Mouse (Mus musculus): Measurements from ENCODE around the gene Helq.

Helq gene

GRCm38 (mm10) chr5:100798165-100798860 lies at the start of gene Helq, which contains the start of gene Mrps18c:
Helq (minus strand) TSS chr5:100798598.
Mrps18c (plus strand) TSS chr5:100798627.
- peak; percentile 93 for DNase-seq

- DNase-seq = no peak
Observed at GRCm38 (mm10) chr5:100847143-100847542, 48.7 kb upstream of the Helq start.

- DNase-seq = no peak
Observed at GRCm38 (mm10) chr5:100846599-100846920, 48.2 kb upstream of the Helq start.

GRCm38 (mm10) chr5:100845848-100846598 lies 47.6 kb upstream of the Helq start:
- peak; percentile 56 for DNase-seq

GRCm38 (mm10) chr5:100845485-100845847 lies 47.1 kb upstream of the Helq start, which contains the start of gene Gpat3:
Gpat3 (plus strand) TSS chr5:100845713.
- no peak for DNase-seq

GRCm38 (mm10) chr5:100844485-100844884 lies 46.1 kb upstream of the Helq start:
- DNase-seq = no peak

GRCm38 (mm10) chr5:100837907-100838306 lies 39.5 kb upstream of the Helq start:
- no peak for DNase-seq

- DNase-seq = no peak
Observed at GRCm38 (mm10) chr5:100835862-100836538, 37.6 kb upstream of the Helq start.

GRCm38 (mm10) chr5:100833841-100834240 lies 35.4 kb upstream of the Helq start:
- DNase-seq = no peak

- DNase-seq = no peak
Observed at GRCm38 (mm10) chr5:100832680-100833079, 34.3 kb upstream of the Helq start.

- no peak for DNase-seq
Observed at GRCm38 (mm10) chr5:100828701-100829100, 30.3 kb upstream of the Helq start.

- peak; percentile 16 for DNase-seq
Observed at GRCm38 (mm10) chr5:100826531-100826930, 28.1 kb upstream of the Helq start.

GRCm38 (mm10) chr5:100825975-100826374 lies 27.6 kb upstream of the Helq start:
- peak; percentile 19 for DNase-seq

- peak; percentile 40 for DNase-seq
Observed at GRCm38 (mm10) chr5:100822826-100823225, 24.4 kb upstream of the Helq start.

GRCm38 (mm10) chr5:100821375-100821774 lies 23.0 kb upstream of the Helq start:
- DNase-seq = no peak

- DNase-seq = peak; percentile 92
Observed at GRCm38 (mm10) chr5:100820483-100821184, 22.2 kb upstream of the Helq start, which contains the start of gene Abraxas1. Abraxas1 (minus strand) TSS chr5:100820965.

- peak; percentile 18 for DNase-seq
Observed at GRCm38 (mm10) chr5:100819568-100820480, 21.4 kb upstream of the Helq start.

- DNase-seq = no peak
Observed at GRCm38 (mm10) chr5:100818341-100818740, 19.9 kb upstream of the Helq start.

GRCm38 (mm10) chr5:100794084-100794483 lies 4.3 kb downstream of the Helq start:
- DNase-seq = no peak

- DNase-seq = no peak
Observed at GRCm38 (mm10) chr5:100792261-100792660, 6.1 kb downstream of the Helq start.

- no peak for DNase-seq
Observed at GRCm38 (mm10) chr5:100787527-100787926, 10.9 kb downstream of the Helq start.

GRCm38 (mm10) chr5:100779002-100779401 lies 19.4 kb downstream of the Helq start:
- no peak for DNase-seq

Measured in thymus, postnatal 25 days (tissue).